Mouse (Mus musculus): ENCODE results near the gene Nprl2. TPM values are rescaled to one million over a fixed set of nuclear protein-coding genes. Genes with fewer than 3 reads are reported as not detected.

The Nprl2 gene
- polyA plus RNA-seq, 1 experiment from 2014 or later: 36.7 TPM

DNA sequence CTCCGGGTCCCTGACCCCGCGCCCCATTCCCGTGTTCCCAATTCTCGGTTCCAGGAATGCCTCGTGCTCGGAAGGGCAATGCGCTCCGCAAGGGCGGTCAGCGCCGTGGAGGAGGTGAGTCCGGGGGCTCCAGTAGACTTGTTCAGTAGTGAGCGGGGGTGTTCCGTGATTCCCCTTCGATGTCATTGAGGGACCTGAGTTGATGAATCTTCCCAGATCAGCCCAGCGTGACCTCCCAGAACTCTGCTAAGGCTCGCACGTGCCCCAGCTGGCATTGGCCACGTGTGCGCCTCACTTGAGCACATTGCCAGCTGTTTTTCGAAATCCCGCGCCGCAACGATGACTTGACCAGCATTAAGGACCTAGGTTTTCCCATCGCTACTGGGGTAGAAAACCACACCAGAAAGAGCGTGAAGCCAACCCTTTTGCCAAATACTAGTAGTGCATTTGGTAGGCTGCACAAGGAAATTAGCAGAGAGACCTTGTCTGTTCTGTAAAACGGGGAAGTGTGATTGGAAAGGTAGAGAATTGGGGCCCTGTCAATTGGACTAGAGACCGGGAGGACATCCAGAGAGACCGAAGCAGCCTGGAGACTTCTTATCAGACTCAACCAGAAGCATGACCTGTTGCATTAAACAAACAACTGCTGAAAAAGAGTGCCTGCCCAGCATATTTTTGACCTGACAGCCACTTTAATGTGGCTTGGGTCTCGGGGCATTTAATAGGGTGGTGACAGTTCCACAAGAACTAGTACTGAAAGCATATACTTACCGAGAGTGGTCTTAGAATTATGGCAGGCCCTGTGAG lies 46.0 kb downstream of the Nprl2 start:
- H3K27ac ChIP-seq: peak overlapping the region; percentile 90
- H3K27me3 ChIP-seq (ENCODE audit: poor library complexity, severe bottlenecking): no peaks in the 10 kb centered on the region
- peaks cover 33% of the 10 kb centered on the region for H3K4me1 ChIP-seq
- H3K36me3 ChIP-seq (replicated peaks): peaks cover 48% of the 10 kb centered on the region
- 7% methylated on average over 33 of the region's 33 CpGs for WGBS
- peak overlapping the region; percentile 82 for H3K4me3 ChIP-seq
- H3K9me3 ChIP-seq: no peaks in the 10 kb centered on the region
- DNase-seq (ENCODE audit: extremely low spot score, low spot score): no peak

DNA sequence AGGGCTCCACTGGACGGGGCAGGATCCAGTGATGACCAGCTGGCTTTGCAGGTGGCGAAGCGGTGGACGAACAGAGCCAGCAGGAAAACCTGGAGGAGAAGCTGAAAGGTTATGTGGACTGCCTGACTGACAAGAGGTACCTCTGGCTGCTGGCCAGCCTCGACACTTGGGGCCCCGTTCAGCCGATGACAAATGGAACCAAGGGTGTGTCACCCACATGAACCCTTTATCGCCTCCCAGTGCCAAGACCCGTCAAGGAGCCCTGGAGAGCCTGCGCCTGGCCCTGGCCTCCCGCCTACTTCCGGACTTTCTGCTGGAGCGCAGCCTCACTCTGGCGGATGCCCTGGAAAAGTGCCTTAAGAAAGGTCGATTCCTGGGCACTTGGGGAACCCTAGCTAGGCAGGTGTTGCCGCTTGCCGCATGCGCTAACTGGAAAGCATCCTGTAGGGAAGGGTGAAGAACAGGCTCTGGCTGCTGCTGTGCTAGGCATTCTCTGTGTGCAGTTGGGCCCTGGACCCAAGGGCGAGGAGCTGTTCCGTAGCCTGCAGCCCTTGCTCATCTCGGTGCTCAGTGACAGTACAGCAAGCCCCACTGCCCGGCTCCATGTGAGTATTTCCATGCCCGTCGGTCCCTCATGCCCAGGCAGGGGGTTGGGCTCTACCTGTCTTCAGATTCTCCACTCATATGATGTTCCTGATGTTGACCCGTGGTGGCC lies 48.2 kb downstream of the Nprl2 start:
- no peak overlapping the region for H3K27ac ChIP-seq
- H3K4me1 ChIP-seq: peaks cover 46% of the 10 kb centered on the region
- peaks cover 59% of the 10 kb centered on the region for H3K36me3 ChIP-seq (replicated peaks)
- WGBS: 94% methylated on average over 25 of the region's 25 CpGs
- no peaks in the 10 kb centered on the region for H3K27me3 ChIP-seq (ENCODE audit: poor library complexity, severe bottlenecking)
- no peak for DNase-seq (ENCODE audit: extremely low spot score, low spot score)
- H3K4me3 ChIP-seq: 0 out of 2 replicates have a peak overlapping the region, but pooled peaks have one; percentile 1
- H3K9me3 ChIP-seq: no peaks in the 10 kb centered on the region

DNA sequence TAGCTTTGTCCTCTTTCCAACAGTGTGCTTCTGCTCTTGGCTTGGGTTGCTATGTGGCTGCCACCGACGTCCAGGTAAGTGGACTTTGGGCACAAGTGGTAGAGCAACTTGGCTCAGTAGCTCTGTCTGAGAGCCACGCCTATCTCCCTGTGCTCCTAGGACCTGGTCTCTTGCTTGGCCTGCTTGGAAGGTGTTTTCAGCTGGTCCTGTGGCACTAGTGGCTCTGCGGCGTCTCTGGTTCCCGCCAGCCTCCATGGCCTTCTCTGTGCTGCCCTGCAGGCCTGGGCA lies 48.7 kb downstream of the Nprl2 start:
- no peaks in the 10 kb centered on the region for H3K9me3 ChIP-seq
- H3K27me3 ChIP-seq (ENCODE audit: poor library complexity, severe bottlenecking): no peaks in the 10 kb centered on the region
- H3K36me3 ChIP-seq (replicated peaks): peaks cover 59% of the 10 kb centered on the region
- 97% methylated on average over 6 of the region's 6 CpGs for WGBS
- peaks cover 46% of the 10 kb centered on the region for H3K4me1 ChIP-seq
- H3K27ac ChIP-seq: no peak overlapping the region
- no peak overlapping the region for H3K4me3 ChIP-seq
- no peak for DNase-seq (ENCODE audit: extremely low spot score, low spot score)

DNA sequence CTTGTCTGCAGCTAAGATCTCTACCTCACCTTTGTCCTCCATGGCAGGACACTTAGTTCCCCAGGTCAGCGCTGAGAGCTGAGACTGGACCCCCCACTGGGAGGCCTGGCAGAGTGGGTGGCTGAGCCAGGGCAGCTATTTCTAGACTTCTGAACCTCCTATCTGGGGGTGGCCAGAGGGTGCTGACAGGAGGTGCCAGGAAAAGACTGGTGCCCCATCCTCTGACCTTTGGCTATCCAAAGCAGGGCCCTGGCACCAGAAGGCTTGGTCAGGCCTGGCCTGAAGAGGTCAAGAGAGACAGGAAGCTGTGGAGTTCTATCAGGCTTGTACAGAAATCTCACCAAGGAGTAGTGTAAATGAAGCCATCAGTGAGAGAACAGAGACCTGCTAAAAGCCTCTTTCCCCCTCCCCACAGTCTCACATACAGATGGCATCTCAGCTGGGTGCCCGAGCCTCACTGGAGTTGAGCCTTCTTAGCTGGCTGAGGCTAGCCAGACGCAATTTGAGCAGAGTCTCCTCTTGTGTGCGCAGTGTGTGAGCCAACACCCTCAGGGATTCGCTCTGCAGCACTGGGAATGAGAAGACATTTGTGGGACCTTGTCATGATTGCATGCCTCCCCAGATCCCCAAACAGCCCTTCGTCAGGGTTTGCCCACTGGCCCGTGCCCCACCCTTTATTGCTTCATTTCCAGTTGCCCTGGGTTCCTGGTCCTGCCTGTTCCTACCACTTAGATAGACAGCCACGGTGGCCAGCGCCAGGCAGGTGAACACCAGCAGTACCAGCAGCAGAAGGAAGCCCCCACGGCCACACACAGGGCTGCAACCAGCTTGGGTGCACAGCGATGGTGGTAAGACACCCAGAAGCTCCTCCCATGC lies 51.3 kb downstream of the Nprl2 start:
- Histone ChIP-seq H3K36me3 (replicated peaks) (peaks cover 59% of the 10 kb centered on the region), H3K9me3 (no peaks in the 10 kb centered on the region), H3K4me3 (no peak overlapping the region), H3K4me1 (peaks cover 30% of the 10 kb centered on the region), H3K27ac (no peak overlapping the region), H3K27me3 (ENCODE audit: poor library complexity, severe bottlenecking) (no peaks in the 10 kb centered on the region)
- WGBS: 81% methylated on average over 11 of the region's 11 CpGs
- no peak for DNase-seq (ENCODE audit: extremely low spot score, low spot score)

DNA sequence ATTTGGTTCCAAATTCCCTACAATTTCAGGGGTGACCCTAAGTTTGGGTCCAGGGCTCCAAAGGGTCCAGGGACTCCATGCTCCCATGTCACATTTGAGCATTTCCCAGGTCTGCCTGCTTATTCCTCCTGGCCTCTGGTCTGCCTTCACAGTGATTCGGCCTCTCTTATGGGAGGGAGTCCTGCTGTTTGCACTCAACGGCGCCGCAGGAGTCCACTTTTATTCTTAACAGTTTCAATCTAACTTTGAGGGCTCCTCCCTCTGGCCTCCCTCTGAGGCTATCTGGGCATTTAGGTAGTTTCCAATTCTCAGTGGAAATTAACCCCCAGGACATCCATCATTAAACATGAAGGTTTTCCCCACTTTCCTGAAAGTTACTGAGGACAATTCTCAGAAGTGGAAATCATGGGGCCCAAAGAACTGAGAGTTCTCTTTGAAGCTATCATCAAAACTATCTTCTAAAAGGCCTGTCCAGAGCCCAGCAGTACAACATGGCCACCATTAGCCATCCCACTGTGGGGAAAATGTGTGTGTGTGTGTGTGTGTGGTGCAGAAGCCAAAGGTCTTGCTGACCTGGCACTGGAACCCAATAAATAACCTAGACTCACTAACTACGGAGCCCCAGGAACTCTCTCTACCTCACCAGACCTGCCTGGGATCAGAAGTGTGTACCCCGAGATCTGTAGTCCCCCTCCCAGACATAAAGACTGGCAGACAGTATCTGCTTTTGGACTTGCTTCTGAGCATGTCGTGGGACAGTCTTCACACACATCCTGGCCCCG lies 52.4 kb downstream of the Nprl2 start:
- peaks cover 20% of the 10 kb centered on the region for H3K4me1 ChIP-seq
- DNase-seq (ENCODE audit: extremely low spot score, low spot score): no peak
- no peak overlapping the region for H3K27ac ChIP-seq
- H3K27me3 ChIP-seq (ENCODE audit: poor library complexity, severe bottlenecking): peaks cover 10% of the 10 kb centered on the region; the same call in 1 of the 2 replicates
- no peak overlapping the region for H3K4me3 ChIP-seq
- no peaks in the 10 kb centered on the region for H3K9me3 ChIP-seq
- 76% methylated on average over 8 of the region's 8 CpGs for WGBS
- H3K36me3 ChIP-seq (replicated peaks): peaks cover 55% of the 10 kb centered on the region

Other genes starting within 250 kb of the Nprl2 start
- 7.2 and 7.6 TPM in 2 replicates for gene Cish, start 246.2 kb upstream of the Nprl2 start, polyA plus RNA-seq (2016; fragmentation: Nextera tagmentation; extraction: Ambion mirVana)
- gene Hemk1, start 203.9 kb upstream of the Nprl2 start, polyA plus RNA-seq (2016; fragmentation: Nextera tagmentation; extraction: Ambion mirVana): 13.5 and 13.7 TPM in 2 replicates
- 1.0 and 1.6 TPM in 2 replicates for gene 6430571L13Rik, start 201.6 kb upstream of the Nprl2 start, polyA plus RNA-seq (2016; fragmentation: Nextera tagmentation; extraction: Ambion mirVana)
- 1.0 and 1.2 TPM in 2 replicates for gene Cacna2d2, start 142.6 kb upstream of the Nprl2 start, polyA plus RNA-seq (2016; fragmentation: Nextera tagmentation; extraction: Ambion mirVana)
- 33.0 and 35.8 TPM in 2 replicates for gene Tmem115, start 8.3 kb upstream of the Nprl2 start, polyA plus RNA-seq (2016; fragmentation: Nextera tagmentation; extraction: Ambion mirVana)
- gene Cyb561d2, start within 50 bp of the Nprl2 start, polyA plus RNA-seq (2016; fragmentation: Nextera tagmentation; extraction: Ambion mirVana): 20.4 and 21.0 TPM in 2 replicates
- gene Zmynd10, start 5.1 kb downstream of the Nprl2 start, polyA plus RNA-seq (2016; fragmentation: Nextera tagmentation; extraction: Ambion mirVana): 0.74 and 1.4 TPM in 2 replicates
- 57.4 and 59.6 TPM in 2 replicates for gene Rassf1, start 9.3 kb downstream of the Nprl2 start, polyA plus RNA-seq (2016; fragmentation: Nextera tagmentation; extraction: Ambion mirVana)
- gene Tusc2, start 21.0 kb downstream of the Nprl2 start, polyA plus RNA-seq (2016; fragmentation: Nextera tagmentation; extraction: Ambion mirVana): 73.3 and 74.1 TPM in 2 replicates
- 147 TPM in 2 replicates for gene Hyal2, start 25.7 kb downstream of the Nprl2 start, polyA plus RNA-seq (2016; fragmentation: Nextera tagmentation; extraction: Ambion mirVana)
- gene Hyal1, start 34.7 kb downstream of the Nprl2 start, polyA plus RNA-seq (2016; fragmentation: Nextera tagmentation; extraction: Ambion mirVana): 6.8 and 7.4 TPM in 2 replicates
- gene Naa80, start 36.7 kb downstream of the Nprl2 start, polyA plus RNA-seq (2016; fragmentation: Nextera tagmentation; extraction: Ambion mirVana): 13.9 and 17.9 TPM in 2 replicates
- gene Hyal3, start 38.6 kb downstream of the Nprl2 start, polyA plus RNA-seq (2016; fragmentation: Nextera tagmentation; extraction: Ambion mirVana): 0.42 and 0.47 TPM in 2 replicates
- gene Ifrd2, start 45.4 kb downstream of the Nprl2 start, polyA plus RNA-seq (2016; fragmentation: Nextera tagmentation; extraction: Ambion mirVana): 58.6 and 66.8 TPM in 2 replicates
- 1.4 and 2.0 TPM in 2 replicates for gene Sema3b, start 67.0 kb downstream of the Nprl2 start, polyA plus RNA-seq (2016; fragmentation: Nextera tagmentation; extraction: Ambion mirVana)
- 526 and 533 TPM in 2 replicates for gene Gnai2, start 93.1 kb downstream of the Nprl2 start, polyA plus RNA-seq (2016; fragmentation: Nextera tagmentation; extraction: Ambion mirVana)
- gene Slc38a3, start 127.3 kb downstream of the Nprl2 start, polyA plus RNA-seq (2016; fragmentation: Nextera tagmentation; extraction: Ambion mirVana): 8.8 and 9.0 TPM in 2 replicates
- gene Gnat1, start 137.5 kb downstream of the Nprl2 start, polyA plus RNA-seq (2016; fragmentation: Nextera tagmentation; extraction: Ambion mirVana): 3.9 and 4.1 TPM in 2 replicates
- gene Sema3f, start 168.2 kb downstream of the Nprl2 start, polyA plus RNA-seq (2016; fragmentation: Nextera tagmentation; extraction: Ambion mirVana): 10.0 and 11.2 TPM in 2 replicates
- gene Rbm5, start 228.8 kb downstream of the Nprl2 start, polyA plus RNA-seq (2016; fragmentation: Nextera tagmentation; extraction: Ambion mirVana): 185 and 192 TPM in 2 replicates